8 mouse cellular contexts compared by ENCODE assay signal in genomic region chr6:31220184-31220931, GRCm38 (mm10).
DNase-seq lines count a peak whose midpoint lies in the region; ATAC-seq lines count a peak whose summit lies in the region.

No protein-coding gene starts in this region.

- ATAC-seq in hematopoietic stem cell, adult 5-6 weeks (replicated peaks in 1 of 2; ENCODE audit: insufficient read depth in 1 of 2, low FRiP score in 2 of 2, low TSS enrichment in 1 of 2, low read depth in 1 of 2, poor library complexity in 2 of 2, severe bottlenecking in 2 of 2) = peak; percentile 19 to 47; a peak in 3 of 4 replicates

- DNase-seq in Muller cell, postnatal 12 days (ENCODE audit: inconsistent ontology term) = peak; percentile 93
- peak; percentile 63 for DNase-seq in cerebellum, adult 8-10 months
- DNase-seq in frontal cortex, postnatal 10 days (ENCODE audit: low spot score in 2 of 2) = peak; percentile 48 to 52
- DNase-seq in layer of hippocampus, postnatal 10 days (ENCODE audit: low spot score in 2 of 2) = peak; percentile 44 to 58
- DNase-seq in lung, postnatal 25 days (ENCODE audit: low spot score) = peak; percentile 78
- DNase-seq in ovary, postnatal 36 days (ENCODE audit: low spot score) = peak; percentile 77
- peak; percentile 81 for DNase-seq in urinary bladder, adult 2 months (ENCODE audit: low spot score)

Comparison
In these comparisons a context has a peak if more than half of its experiments do, and no peak if none do; other contexts are left out.
1. Peak in every context shown above with its lines: DNase-seq and ATAC-seq.